Mouse (Mus musculus): ENCODE measurements at regions not wholly inside any gene's neighbourhood (a gene's known extent, or its start where the extent isn't known, plus 50 kb on each side); places are given as distances from the start of the nearest gene placed in this dataset.

GRCm38 (mm10) chr16:29834669-29835068 is 229.5 kb upstream of the Hes1 start:
- no peak for DNase-seq (ENCODE audit: low spot score in 2 of 2)

- peak; percentile 28 to 35 for DNase-seq (ENCODE audit: low spot score in 2 of 2)
These were observed 227.1 kb upstream of the Hes1 start for GRCm38 (mm10) chr16:29837025-29837629.

GRCm38 (mm10) chr16:29837874-29838273 is 226.3 kb upstream of the Hes1 start:
- DNase-seq (ENCODE audit: low spot score in 2 of 2): no peak

GRCm38 (mm10) chr16:29838981-29839661 is 225.1 kb upstream of the Hes1 start:
- DNase-seq (ENCODE audit: low spot score in 2 of 2): peak; percentile 69 to 79

GRCm38 (mm10) chr16:29839662-29840001 is 224.6 kb upstream of the Hes1 start:
- no peak for DNase-seq (ENCODE audit: low spot score in 2 of 2)

GRCm38 (mm10) chr16:29840412-29840811 is 223.8 kb upstream of the Hes1 start:
- DNase-seq (ENCODE audit: low spot score in 2 of 2): no peak

GRCm38 (mm10) chr16:29841132-29841531 is 223.1 kb upstream of the Hes1 start:
- no peak for DNase-seq (ENCODE audit: low spot score in 2 of 2)

- DNase-seq (ENCODE audit: low spot score in 2 of 2): no peak
These were observed 222.1 kb upstream of the Hes1 start for GRCm38 (mm10) chr16:29842071-29842470.

GRCm38 (mm10) chr16:29843490-29843889 is 220.7 kb upstream of the Hes1 start:
- no peak for DNase-seq (ENCODE audit: low spot score in 2 of 2)

GRCm38 (mm10) chr16:29844706-29845596 is 219.2 kb upstream of the Hes1 start:
- DNase-seq (ENCODE audit: low spot score in 2 of 2): no peak

GRCm38 (mm10) chr16:29845597-29845986 is 218.6 kb upstream of the Hes1 start:
- DNase-seq (ENCODE audit: low spot score in 2 of 2): no peak

GRCm38 (mm10) chr16:29847059-29847458 is 217.1 kb upstream of the Hes1 start:
- no peak for DNase-seq (ENCODE audit: low spot score in 2 of 2)

GRCm38 (mm10) chr16:29847734-29848133 is 216.4 kb upstream of the Hes1 start:
- DNase-seq (ENCODE audit: low spot score in 2 of 2): no peak

- no peak for DNase-seq (ENCODE audit: low spot score in 2 of 2)
These were observed 215.7 kb upstream of the Hes1 start for GRCm38 (mm10) chr16:29848527-29848926.

- no peak for DNase-seq (ENCODE audit: low spot score in 2 of 2)
These were observed 214.7 kb upstream of the Hes1 start for GRCm38 (mm10) chr16:29849511-29849910.

GRCm38 (mm10) chr16:29850616-29851015 is 213.6 kb upstream of the Hes1 start:
- no peak for DNase-seq (ENCODE audit: low spot score in 2 of 2)

- no peak for DNase-seq (ENCODE audit: low spot score in 2 of 2)
These were observed 212.4 kb upstream of the Hes1 start for GRCm38 (mm10) chr16:29851827-29852226.

- no peak for DNase-seq (ENCODE audit: low spot score in 2 of 2)
These were observed 209.2 kb upstream of the Hes1 start for GRCm38 (mm10) chr16:29854805-29855565.

- DNase-seq (ENCODE audit: low spot score in 2 of 2): no peak
These were observed 207.6 kb upstream of the Hes1 start for GRCm38 (mm10) chr16:29856545-29856944.

GRCm38 (mm10) chr16:29858645-29859044 is 205.5 kb upstream of the Hes1 start:
- DNase-seq (ENCODE audit: low spot score in 2 of 2): no peak

GRCm38 (mm10) chr16:29860306-29860705 is 203.9 kb upstream of the Hes1 start:
- DNase-seq (ENCODE audit: low spot score in 2 of 2): no peak

- DNase-seq (ENCODE audit: low spot score in 2 of 2): no peak
These were observed 203.1 kb upstream of the Hes1 start for GRCm38 (mm10) chr16:29861056-29861455.
